Mouse (Mus musculus): Measurements from ENCODE around the gene Ring1.

DNA sequence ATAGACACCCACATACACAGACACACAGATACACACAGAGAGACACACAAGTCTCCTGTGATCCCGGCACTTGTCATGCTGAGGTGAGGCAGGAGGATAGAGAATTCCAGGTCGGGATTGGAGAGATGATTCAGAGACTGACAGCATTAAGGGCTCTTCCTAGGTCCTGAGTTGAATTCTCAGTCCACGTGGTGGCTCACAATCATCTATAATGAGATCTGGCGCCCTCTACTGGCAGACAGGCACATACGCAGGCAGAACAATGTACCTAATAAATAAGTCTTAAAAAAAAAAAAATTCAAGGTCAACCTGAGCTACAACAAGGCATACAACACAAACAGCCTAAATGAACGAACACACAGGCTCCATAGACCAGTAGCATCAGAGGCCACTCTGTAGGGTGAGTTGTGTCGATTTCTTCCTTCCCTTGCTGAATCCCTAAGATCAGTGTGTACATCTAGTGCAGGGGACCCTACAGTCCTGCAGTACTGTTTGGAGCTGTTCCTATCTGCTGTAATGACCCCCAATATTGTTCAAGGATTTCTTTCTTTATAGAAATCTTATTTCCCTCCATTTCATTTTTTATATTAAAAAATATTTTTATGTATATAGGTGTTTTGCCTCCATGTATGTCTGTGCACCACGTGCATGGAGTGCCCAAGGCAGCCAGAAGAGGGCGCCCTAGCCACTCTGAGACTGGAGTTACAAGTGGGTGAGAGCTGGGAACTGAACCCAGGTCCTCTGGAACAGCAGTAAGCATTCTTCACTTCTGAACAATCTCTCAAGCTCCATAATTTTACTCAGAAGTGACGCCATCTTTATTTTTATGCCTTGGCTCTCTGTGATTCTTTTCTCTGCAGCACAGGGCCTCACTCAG, 32.5 kb downstream of the Ring1 start:
- TF ChIP-seq CTCF (IDR thresholded peaks at IDR 0.05; ENCODE audit: low read depth, low read length) = peak; percentile 64
- TF ChIP-seq POLR2A (IDR thresholded peaks at IDR 0.05; ENCODE audit: insufficient read depth, low read length) = no peak
- TF ChIP-seq EP300 (IDR thresholded peaks at IDR 0.05; ENCODE audit: insufficient read depth, low read depth, low read length) = no peak
